Comparison of ENCODE assay signal across 8 mouse cellular contexts in genomic region chrX:16619034-16619929, GRCm38 (mm10). TPM values are rescaled to one million over a fixed set of nuclear protein-coding genes. Genes with fewer than 3 reads are reported as not detected.
DNase-seq lines count a peak whose midpoint lies in the region; ATAC-seq and TF ChIP-seq lines count a peak whose summit lies in the region.

Gene Maoa (plus strand): TSS chrX:16619698.

- peak within 1 kb of the TSS; percentile 74 for H3K4me2 ChIP-seq in hindbrain, embryonic 14.5 days (replicated peaks)
- H3K4me2 ChIP-seq in lung, postnatal 0 days (replicated peaks; ENCODE audit: low read depth, low read length), result peak within 1 kb of the TSS; percentile 61

- H3K36me3 ChIP-seq in hindbrain, embryonic 14.5 days (replicated peaks; ENCODE audit: control insufficient read depth, insufficient read depth), result no peaks in the 10 kb centered on the region
- no peaks in the 10 kb centered on the region for H3K36me3 ChIP-seq in lung, postnatal 0 days (ENCODE audit: insufficient read depth, low read length)

- no peaks in the 10 kb centered on the region for H3K27me3 ChIP-seq in hindbrain, embryonic 14.5 days (ENCODE audit: control insufficient read depth, insufficient read depth, low read length)
- no peaks in the 10 kb centered on the region for H3K27me3 ChIP-seq in lung, postnatal 0 days (replicated peaks; ENCODE audit: insufficient read depth, low read length)

- TF ChIP-seq EP300 in lung, postnatal 0 days (IDR thresholded peaks at IDR 0.05), result no peak

- H3K4me3 ChIP-seq in hindbrain, embryonic 14.5 days (replicated peaks; ENCODE audit: low read length), result peak within 1 kb of the TSS; percentile 49
- peak within 1 kb of the TSS; percentile 47 for H3K4me3 ChIP-seq in lung, postnatal 0 days (ENCODE audit: low read depth, low read length)

- no peaks in the 10 kb centered on the region for H3K9me3 ChIP-seq in hindbrain, embryonic 14.5 days (ENCODE audit: control insufficient read depth, low read length)
- no peaks in the 10 kb centered on the region for H3K9me3 ChIP-seq in lung, postnatal 0 days (ENCODE audit: low read length)

- peak within 1 kb of the TSS; percentile 86 for H3K27ac ChIP-seq in hindbrain, embryonic 14.5 days
- H3K27ac ChIP-seq in lung, postnatal 0 days (ENCODE audit: low read length), result peak within 1 kb of the TSS; percentile 58

- DNase-seq in ZHBTc4 (ENCODE audit: low read depth, low spot score), result peak; percentile 91
- peak; percentile 67 to 71 for DNase-seq in cerebellum, postnatal 14 days
- peak; percentile 69 to 81 for DNase-seq in frontal cortex, postnatal 36 days (ENCODE audit: low spot score in 2 of 2)
- peak; percentile 66 for DNase-seq in hindbrain, embryonic 14.5 days (ENCODE audit: low spot score)
- DNase-seq in layer of hippocampus, postnatal 14 days (ENCODE audit: low spot score in 2 of 2), result peak; percentile 61 to 80
- DNase-seq in lung, postnatal 0 days (ENCODE audit: low spot score), result peak; percentile 88
- peak; percentile 72 for DNase-seq in ovary, postnatal 36 days (ENCODE audit: low spot score)
- DNase-seq in thymus, postnatal 36 days, result peak; percentile 35 to 51

- H3K9ac ChIP-seq in hindbrain, embryonic 14.5 days, result peak within 1 kb of the TSS; percentile 62
- peak within 1 kb of the TSS; percentile 19; the same call in 1 of the 2 replicates for H3K9ac ChIP-seq in lung, postnatal 0 days (replicated peaks; ENCODE audit: low read depth)

- TF ChIP-seq CTCF in lung, postnatal 0 days (IDR thresholded peaks at IDR 0.05), result no peak

- WGBS in hindbrain, embryonic 14.5 days, result 17% methylated on average over 33 of the region's 33 CpGs
- 14% methylated on average over 29 of the region's 33 CpGs for WGBS in lung, postnatal 0 days

- H3K4me1 ChIP-seq in hindbrain, embryonic 14.5 days (replicated peaks; ENCODE audit: control insufficient read depth, insufficient read depth, low read length), result no peaks in the 10 kb centered on the region
- no peaks in the 10 kb centered on the region for H3K4me1 ChIP-seq in lung, postnatal 0 days (ENCODE audit: insufficient read depth, low read depth, low read length)

- peak; percentile 81 for ATAC-seq in hindbrain, embryonic 14.5 days (ENCODE audit: low FRiP score)
- peak; percentile 91 for ATAC-seq in lung, postnatal 0 days

RNA-seq across cellular contexts. Expression of gene Maoa, which starts in this region (rescaled TPM):
- 20.1 and 22.0 TPM in 2 replicates for polyA plus RNA-seq in hindbrain, embryonic 14.5 days (2014; fragmentation: Nextera tagmentation; extraction: Ambion mirVana)
- 10 to 100 TPM; 21.5 to 22.8 TPM for total RNA-seq in layer of hippocampus, postnatal 14 days (2021)
- polyA plus RNA-seq in lung, postnatal 0 days (2015; fragmentation: Nextera tagmentation; extraction: Ambion mirVana), result 20.4 and 28.1 TPM in 2 replicates

Comparison
In these comparisons a context has a peak if more than half of its experiments do, and no peak if none do; other contexts are left out.
1. Peak in every context shown above with its lines: DNase-seq, ATAC-seq, H3K4me3 ChIP-seq and H3K27ac ChIP-seq.